Mouse (Mus musculus) cerebellum, adult 11 months (tissue): ENCODE measurements around the gene 2410137M14Rik.
"Not testable (repeated sequence)": the region's sequence is repeated elsewhere in the genome, so short reads cannot be mapped to it uniquely, and the experiment has no call there.

Experiments used
- DNase-seq: peaks from one replicate; pipeline ENCODE4 v3.0.0; 2022

The 2410137M14Rik gene

GRCm38 (mm10) chr17:36981221-36981813, at the start of gene 2410137M14Rik:
2410137M14Rik (minus strand) TSS chr17:36981237.
- DNase-seq, result no peak

- no peak for DNase-seq
Measured at GRCm38 (mm10) chr17:37029162-37029561, 48.1 kb upstream of the 2410137M14Rik start.

GRCm38 (mm10) chr17:37028683-37029120, 47.7 kb upstream of the 2410137M14Rik start:
- peak; percentile 94 for DNase-seq

GRCm38 (mm10) chr17:37028212-37028611, 47.2 kb upstream of the 2410137M14Rik start:
- DNase-seq, result no peak

GRCm38 (mm10) chr17:37027486-37027885, 46.4 kb upstream of the 2410137M14Rik start:
- DNase-seq, result no peak

- no peak for DNase-seq
Measured at GRCm38 (mm10) chr17:37026425-37026824, 45.4 kb upstream of the 2410137M14Rik start.

GRCm38 (mm10) chr17:37022628-37023576, 41.9 kb upstream of the 2410137M14Rik start, which contains the start of gene Mog:
Mog (minus strand) TSS chr17:37023398.
- DNase-seq, result no peak

- DNase-seq, result not testable (repeated sequence)
Measured at GRCm38 (mm10) chr17:37019242-37019641, 38.2 kb upstream of the 2410137M14Rik start.

- DNase-seq, result no peak
Measured at GRCm38 (mm10) chr17:37018328-37018727, 37.3 kb upstream of the 2410137M14Rik start.

GRCm38 (mm10) chr17:37016333-37016732, 35.3 kb upstream of the 2410137M14Rik start:
- no peak for DNase-seq

GRCm38 (mm10) chr17:37012141-37012540, 31.1 kb upstream of the 2410137M14Rik start:
- DNase-seq, result no peak

GRCm38 (mm10) chr17:37011719-37012118, 30.7 kb upstream of the 2410137M14Rik start:
- no peak for DNase-seq

GRCm38 (mm10) chr17:37009460-37010042, 28.5 kb upstream of the 2410137M14Rik start:
- DNase-seq, result no peak

GRCm38 (mm10) chr17:37008161-37008560, 27.1 kb upstream of the 2410137M14Rik start:
- no peak for DNase-seq

GRCm38 (mm10) chr17:37003366-37003765, 22.3 kb upstream of the 2410137M14Rik start:
- DNase-seq, result no peak

GRCm38 (mm10) chr17:37002364-37003330, 21.6 kb upstream of the 2410137M14Rik start:
- peak; percentile 16 for DNase-seq

- no peak for DNase-seq
Measured at GRCm38 (mm10) chr17:37000863-37001262, 19.8 kb upstream of the 2410137M14Rik start, which contains the start of gene Zfp57. Zfp57 (plus strand) TSS chr17:37001163.

GRCm38 (mm10) chr17:36998477-36998876, 17.4 kb upstream of the 2410137M14Rik start:
- DNase-seq, result no peak

- peak; percentile 61 for DNase-seq
Measured at GRCm38 (mm10) chr17:36997033-36997735, 16.1 kb upstream of the 2410137M14Rik start.

- DNase-seq, result no peak
Measured at GRCm38 (mm10) chr17:36995448-36995847, 14.4 kb upstream of the 2410137M14Rik start.

GRCm38 (mm10) chr17:36994528-36994927, 13.5 kb upstream of the 2410137M14Rik start:
- no peak for DNase-seq
